Mouse (Mus musculus): ENCODE measurements around the gene Gm47996.
"Not testable (repeated sequence)": the region's sequence is repeated elsewhere in the genome, so short reads cannot be mapped to it uniquely, and the experiment has no call there.

Gm47996 gene

GRCm38 (mm10) chr1:151208944-151209343 lies 987 bp upstream of the Gm47996 start:
- DNase-seq, result not testable (repeated sequence)

GRCm38 (mm10) chr1:151211666-151212065 lies 1.7 kb downstream of the Gm47996 start:
- DNase-seq, result not testable (repeated sequence)

GRCm38 (mm10) chr1:151214862-151215261 lies 4.9 kb downstream of the Gm47996 start:
- DNase-seq, result no peak

GRCm38 (mm10) chr1:151215985-151216384 lies 6.1 kb downstream of the Gm47996 start:
- DNase-seq, result no peak

GRCm38 (mm10) chr1:151216417-151216816 lies 6.5 kb downstream of the Gm47996 start:
- no peak for DNase-seq

- DNase-seq, result no peak
Measured at GRCm38 (mm10) chr1:151219045-151219444, 9.1 kb downstream of the Gm47996 start.

- DNase-seq, result no peak
Measured at GRCm38 (mm10) chr1:151220098-151220497, 10.2 kb downstream of the Gm47996 start.

- DNase-seq, result no peak
Measured at GRCm38 (mm10) chr1:151222561-151223267, 12.8 kb downstream of the Gm47996 start.

GRCm38 (mm10) chr1:151223377-151223776 lies 13.4 kb downstream of the Gm47996 start:
- DNase-seq, result no peak

- DNase-seq, result no peak
Measured at GRCm38 (mm10) chr1:151224536-151224935, 14.6 kb downstream of the Gm47996 start.

GRCm38 (mm10) chr1:151227506-151227905 lies 17.6 kb downstream of the Gm47996 start:
- no peak for DNase-seq

GRCm38 (mm10) chr1:151228320-151228989 lies 18.5 kb downstream of the Gm47996 start:
- no peak for DNase-seq

- no peak for DNase-seq
Measured at GRCm38 (mm10) chr1:151232346-151232745, 22.4 kb downstream of the Gm47996 start.

GRCm38 (mm10) chr1:151233756-151234155 lies 23.8 kb downstream of the Gm47996 start:
- no peak for DNase-seq

GRCm38 (mm10) chr1:151235574-151235973 lies 25.6 kb downstream of the Gm47996 start:
- no peak for DNase-seq

GRCm38 (mm10) chr1:151236141-151236930 lies 26.4 kb downstream of the Gm47996 start:
- no peak for DNase-seq

- no peak for DNase-seq
Measured at GRCm38 (mm10) chr1:151237780-151238179, 27.8 kb downstream of the Gm47996 start.

- DNase-seq, result no peak
Measured at GRCm38 (mm10) chr1:151243332-151243731, 33.4 kb downstream of the Gm47996 start.

GRCm38 (mm10) chr1:151244013-151244412 lies 34.1 kb downstream of the Gm47996 start:
- DNase-seq, result no peak

GRCm38 (mm10) chr1:151244761-151245160 lies 34.8 kb downstream of the Gm47996 start:
- no peak for DNase-seq

GRCm38 (mm10) chr1:151245165-151245564 lies 35.2 kb downstream of the Gm47996 start:
- no peak for DNase-seq

- DNase-seq, result no peak
Measured at GRCm38 (mm10) chr1:151245846-151246245, 35.9 kb downstream of the Gm47996 start.

GRCm38 (mm10) chr1:151250109-151250508 lies 40.2 kb downstream of the Gm47996 start:
- DNase-seq, result no peak

All from cerebellum, adult 9-11 months (tissue).